Mouse (Mus musculus) Patski (cell line): ENCODE measurements around the gene Ptges3. TPM values are rescaled to one million over a fixed set of nuclear protein-coding genes. Genes with fewer than 3 reads are reported as not detected.

Experiments used
- ATAC-seq: fragments of 100-300 bp; one replicate; pipeline ENCODE4 v1.8.0; 2021
- CTCF ChIA-PET: fragments of 350-600 bp; sonication (Branson Sonifier 250); formaldehyde crosslinking; loops from one replicate; lab custom pipeline; 2022; ENCODE audit warnings: inconsistent platforms; lab: Charles Lee
- POLR2A ChIA-PET: fragments of 350-600 bp; sonication (Branson Sonifier 250); formaldehyde crosslinking; loops from one replicate; lab custom pipeline; 2022; ENCODE audit warnings: antibody characterized with exemption, inconsistent platforms; lab: Charles Lee
- DNase-seq: peaks from one replicate; pipeline ENCODE4 v3.0.0-alpha.2; 2011; ENCODE audit warnings: low read depth, low spot score
- H3K27me3 ChIP-seq: fragments of 371-371 bp; one replicate; pipeline ENCODE4 v1.5.1; 2021
- CTCF ChIP-seq: fragments of 100-300 bp; IDR thresholded peaks from one replicate; pipeline ENCODE4 v1.5.1; 2021
- in situ Hi-C: fragments of 300-500 bp; cut with MboI; formaldehyde crosslinking; loops from 3 replicates; pipeline ENCODE4 v1.11.1; 2018; ENCODE audit warnings: low pct_unique_long_range_greater_than_20kb, mixed read lengths
- polyA plus RNA-seq: library from polyadenylated mRNA; unstranded; gene quantifications from one replicate; pipeline ENCODE4 v1.2.3, GENCODE M21; 2021

Ptges3 gene
- polyA plus RNA-seq, 1 experiment from 2014 or later = 141 TPM

DNA sequence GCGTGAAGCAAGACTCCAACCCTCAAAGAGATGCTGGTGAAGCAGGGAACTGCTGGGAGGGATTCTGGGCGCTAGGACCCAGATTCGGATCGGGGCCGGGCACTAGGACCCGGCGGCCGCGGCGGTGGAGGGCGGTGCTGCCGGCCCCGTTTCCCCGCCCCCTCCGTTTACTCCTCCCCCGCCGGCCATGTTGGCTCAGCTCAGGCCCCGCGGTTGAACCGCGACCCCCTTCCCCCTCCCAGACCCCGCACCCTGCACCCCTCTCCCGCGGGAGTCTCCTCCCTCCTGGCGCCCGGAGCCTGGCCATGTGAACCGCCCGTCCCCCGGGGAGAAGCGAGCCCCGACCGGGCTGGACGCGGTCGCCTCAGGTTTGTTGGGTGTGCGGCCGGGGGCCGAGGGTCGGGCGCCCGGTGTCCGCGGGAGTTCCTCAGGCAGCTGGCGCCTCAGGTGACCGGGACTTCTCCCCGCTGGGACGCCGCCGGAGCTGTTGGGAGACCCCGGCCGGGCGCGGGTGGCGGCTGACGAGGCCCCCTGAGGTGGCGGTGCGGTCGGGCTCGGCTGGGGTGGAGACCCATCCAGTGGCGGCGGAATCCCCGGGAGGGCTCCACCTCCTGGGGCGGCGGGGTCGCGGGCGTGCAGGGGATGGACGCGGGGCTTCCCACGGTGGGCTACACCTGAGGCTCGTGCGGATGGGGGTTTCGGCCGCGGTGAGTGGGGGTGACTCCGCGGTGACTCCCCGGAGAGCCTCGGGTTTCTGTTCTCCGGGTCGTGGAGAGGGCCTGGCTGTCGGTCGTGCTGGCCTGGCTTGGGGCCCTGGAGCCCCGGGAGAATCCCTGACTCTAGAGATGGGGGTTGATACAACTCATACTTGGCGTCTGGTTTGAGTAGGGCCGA lies 38.2 kb downstream of the Ptges3 start:
- in situ Hi-C loops = no loop called here
- no peak for TF ChIP-seq CTCF
- no peaks in the 10 kb centered on the region for H3K27me3 ChIP-seq
- ChIA-PET CTCF (no interaction called here), POLR2A (interaction anchor here (1.9 kb wide), 1 partner anchor 13 kb away, joined by 5 read pairs; no protein-coding TSS in a partner anchor)
- ATAC-seq (peak; percentile 15), DNase-seq (no peak)

DNA sequence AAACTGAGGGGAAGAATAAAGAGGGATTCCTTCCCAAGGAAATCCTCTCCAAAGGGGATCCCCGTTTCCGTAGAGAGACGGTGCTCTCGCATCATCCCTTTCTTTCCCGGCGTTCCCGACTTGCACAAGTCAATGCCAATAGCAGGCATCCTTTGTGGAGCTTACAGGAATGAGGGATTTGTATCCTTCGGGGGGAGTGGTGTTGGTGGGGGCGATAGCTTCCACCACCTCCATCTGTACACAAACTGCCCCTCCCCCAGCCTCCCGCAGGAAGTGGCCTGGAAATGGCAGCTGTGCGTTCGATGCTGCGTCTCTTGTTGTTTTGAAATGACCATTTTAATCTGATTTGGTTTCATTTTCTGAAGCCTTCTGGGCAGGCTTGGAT lies 38.8 kb downstream of the Ptges3 start:
- ATAC-seq (no peak), DNase-seq (no peak)
- ChIA-PET POLR2A (interaction anchor here (1.9 kb wide), 1 partner anchor 14 kb away, joined by 5 read pairs; no protein-coding TSS in a partner anchor), CTCF (interaction anchor here (0.9 kb wide), 1 partner anchor 92 kb away, joined by 3 read pairs; no protein-coding TSS in a partner anchor)
- no peaks in the 10 kb centered on the region for H3K27me3 ChIP-seq
- TF ChIP-seq CTCF = no peak
- in situ Hi-C loops = no loop called here

DNA sequence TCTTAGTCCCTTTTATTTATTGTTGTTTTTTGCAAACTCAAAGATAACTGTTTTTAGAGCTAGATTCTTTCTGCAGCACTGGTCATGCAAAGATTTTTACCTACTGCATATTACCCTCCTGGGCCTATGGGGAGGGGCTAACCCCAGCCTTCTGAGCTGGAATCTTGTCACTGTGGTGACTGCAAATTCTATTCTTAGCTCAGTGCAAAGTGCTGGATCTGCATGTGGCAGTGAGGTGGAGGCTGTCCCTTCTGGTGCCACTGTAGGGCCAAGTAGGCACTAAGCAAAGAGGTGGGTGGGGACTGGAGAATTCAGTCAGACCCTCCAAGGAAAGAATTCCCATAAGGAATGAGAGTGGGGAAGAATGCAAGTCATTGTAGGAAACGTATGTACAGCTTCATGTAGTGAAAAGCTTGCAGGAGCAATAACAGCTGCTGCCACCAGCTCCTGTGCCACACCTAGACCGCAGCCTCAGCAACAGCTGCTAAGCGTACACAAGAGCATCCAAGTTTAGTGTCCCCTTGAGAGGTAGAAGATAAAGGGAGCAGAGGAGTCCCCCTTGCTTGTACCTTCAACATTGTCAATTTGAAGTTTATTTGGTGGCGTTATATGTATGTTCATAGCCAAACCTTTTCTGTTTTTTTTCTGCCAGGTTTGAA lies 51.5 kb downstream of the Ptges3 start:
- no peaks in the 10 kb centered on the region for H3K27me3 ChIP-seq
- no peak for TF ChIP-seq CTCF
- in situ Hi-C loops = no loop called here
- DNase-seq = no peak
- ATAC-seq = no peak
- ChIA-PET POLR2A (no interaction called here), CTCF (interaction anchor here (1.5 kb wide), 1 partner anchor 31 kb away, joined by 3 read pairs; no protein-coding TSS in a partner anchor)

DNA sequence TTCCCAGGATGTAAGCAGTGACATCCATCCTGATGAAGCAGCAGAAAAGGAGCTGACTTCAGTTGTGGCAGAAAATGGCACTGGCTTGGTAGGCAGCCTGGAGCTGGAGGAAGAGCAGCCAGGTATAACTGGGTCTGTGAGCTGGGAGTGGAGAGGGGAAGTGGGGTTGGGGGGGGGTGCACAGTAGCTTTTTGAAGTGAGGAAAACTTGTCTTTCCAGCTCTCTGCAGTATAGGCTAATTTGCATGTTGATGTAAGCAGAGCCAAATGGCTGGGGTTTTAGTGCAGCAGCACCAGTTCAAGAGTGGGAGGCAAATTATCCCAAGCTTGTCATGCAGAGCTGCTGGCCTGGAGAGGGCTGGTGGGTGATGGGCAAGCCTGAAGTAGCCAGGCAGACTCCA lies 52.5 kb downstream of the Ptges3 start:
- POLR2A ChIA-PET = interaction anchor here (0.9 to 1.4 kb wide), 2 partner anchors 9 to 65 kb away, joined by 3 to 4 read pairs; no protein-coding TSS in a partner anchor
- CTCF ChIA-PET = interaction anchor here (1.4 to 1.7 kb wide), 4 partner anchors 10 to 75 kb away, joined by 3 to 5 read pairs (median 4); partner anchors contain the start of gene Baz2a
- DNase-seq (no peak), ATAC-seq (no peak)
- TF ChIP-seq CTCF = no peak
- in situ Hi-C loops = no loop called here
- no peaks in the 10 kb centered on the region for H3K27me3 ChIP-seq

DNA sequence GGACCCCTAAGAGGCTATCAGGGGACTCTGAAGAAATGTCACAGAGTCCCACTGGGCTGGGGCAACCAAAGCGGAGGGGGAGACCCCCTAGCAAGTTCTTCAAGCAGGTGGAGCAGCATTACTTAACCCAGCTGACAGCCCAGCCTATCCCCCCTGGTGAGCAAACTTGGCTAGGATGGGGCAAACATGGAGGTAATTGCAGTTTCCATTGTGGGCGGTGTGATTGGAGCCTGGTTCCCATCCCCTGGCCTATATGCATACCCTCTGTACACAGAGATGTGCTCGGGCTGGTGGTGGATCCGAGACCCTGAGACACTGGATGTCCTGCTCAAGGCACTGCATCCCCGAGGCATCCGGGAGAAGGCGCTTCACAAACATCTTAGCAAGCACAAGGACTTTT lies 65.1 kb downstream of the Ptges3 start:
- in situ Hi-C loops = no loop called here
- no peak for TF ChIP-seq CTCF
- ChIA-PET POLR2A (no interaction called here), CTCF (no interaction called here)
- no peaks in the 10 kb centered on the region for H3K27me3 ChIP-seq
- ATAC-seq = no peak
- no peak for DNase-seq

DNA sequence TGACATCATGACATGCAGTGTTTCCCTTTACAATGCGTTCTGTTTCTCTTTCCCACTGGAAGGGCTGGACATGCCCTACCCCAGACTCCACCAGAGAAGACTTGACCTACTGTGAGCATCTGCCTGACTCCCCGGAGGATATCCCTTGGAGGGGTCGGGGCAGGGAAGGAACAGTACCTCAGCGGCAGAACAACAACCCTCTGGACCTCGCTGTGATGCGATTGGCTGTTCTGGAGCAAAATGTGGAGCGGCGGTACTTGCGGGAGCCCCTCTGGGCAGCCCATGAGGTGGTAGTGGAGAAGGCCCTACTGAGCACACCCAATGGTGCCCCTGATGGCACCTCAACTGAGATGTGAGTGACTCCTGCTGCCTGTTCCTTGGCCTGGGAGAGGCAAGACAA lies 66.1 kb downstream of the Ptges3 start:
- ATAC-seq (no peak), DNase-seq (no peak)
- ChIA-PET POLR2A (no interaction called here), CTCF (no interaction called here)
- TF ChIP-seq CTCF = no peak
- no peaks in the 10 kb centered on the region for H3K27me3 ChIP-seq
- in situ Hi-C loops = no loop called here

DNA sequence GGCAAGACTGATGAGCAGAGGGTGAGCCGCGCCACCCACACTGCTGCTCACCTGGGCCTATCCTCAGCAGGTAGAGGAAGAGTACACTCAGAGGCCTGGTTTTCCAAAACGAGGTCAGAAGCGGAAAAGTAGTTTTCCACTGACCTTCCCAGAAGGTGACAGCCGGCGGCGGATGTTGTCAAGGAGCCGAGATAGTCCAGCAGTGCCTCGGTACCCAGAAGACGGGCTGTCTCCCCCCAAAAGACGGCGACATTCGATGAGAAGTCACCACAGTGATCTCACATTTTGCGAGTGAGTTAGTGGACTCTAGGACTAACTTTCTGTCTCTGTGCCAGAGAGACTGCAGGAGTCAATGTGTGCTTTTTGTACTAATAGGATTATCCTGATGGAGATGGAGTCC lies 67.2 kb downstream of the Ptges3 start:
- TF ChIP-seq CTCF = no peak
- in situ Hi-C loops = no loop called here
- no peaks in the 10 kb centered on the region for H3K27me3 ChIP-seq
- ChIA-PET POLR2A (interaction anchor here (0.8 kb wide), 1 partner anchor 13 kb away, joined by 3 read pairs; no protein-coding TSS in a partner anchor), CTCF (interaction anchor here (2.6 kb wide), 1 partner anchor 14 kb away, joined by 8 read pairs; no protein-coding TSS in a partner anchor)
- DNase-seq = no peak
- ATAC-seq = no peak

Other genes with a start within 250 kb of the Ptges3 start
- not detected for gene Rdh19, start 209.0 kb upstream of the Ptges3 start, polyA plus RNA-seq
- not detected for gene Rdh16f2, start 192.5 kb upstream of the Ptges3 start, polyA plus RNA-seq
- not detected for gene Rdh7, start 170.1 kb upstream of the Ptges3 start, polyA plus RNA-seq
- not detected for gene Sdr9c7, start 160.4 kb upstream of the Ptges3 start, polyA plus RNA-seq
- gene Hsd17b6, start 51.3 kb upstream of the Ptges3 start, polyA plus RNA-seq = not detected
- 28.4 TPM for gene Prim1, start 43.8 kb upstream of the Ptges3 start, polyA plus RNA-seq
- gene Naca, start 23.4 kb upstream of the Ptges3 start, polyA plus RNA-seq = 764 TPM
- 2,546 TPM for gene Atp5b, start 24.3 kb downstream of the Ptges3 start, polyA plus RNA-seq
- 45.8 TPM for gene Baz2a, start 32.6 kb downstream of the Ptges3 start, polyA plus RNA-seq
- 74.2 TPM for gene Rbms2, start 121.3 kb downstream of the Ptges3 start, polyA plus RNA-seq
- 1.6 TPM for gene Gls2, start 135.5 kb downstream of the Ptges3 start, polyA plus RNA-seq
- gene Spryd4, start 152.9 kb downstream of the Ptges3 start, polyA plus RNA-seq = 13.8 TPM
- 0.04 TPM for gene Mip, start 166.9 kb downstream of the Ptges3 start, polyA plus RNA-seq
- gene Timeless, start 173.1 kb downstream of the Ptges3 start, polyA plus RNA-seq = 17.5 TPM
- gene Apon, start 195.1 kb downstream of the Ptges3 start, polyA plus RNA-seq = 1.4 TPM
- gene Apof, start 209.7 kb downstream of the Ptges3 start, polyA plus RNA-seq = 0.10 TPM
- 29.5 TPM for gene Stat2, start 211.6 kb downstream of the Ptges3 start, polyA plus RNA-seq
- 0.04 TPM for gene Il23a, start 239.8 kb downstream of the Ptges3 start, polyA plus RNA-seq
- gene Pan2, start 244.4 kb downstream of the Ptges3 start, polyA plus RNA-seq = 20.3 TPM